Mouse (Mus musculus): ENCODE data around the gene Pth2.

The Pth2 gene

DNA sequence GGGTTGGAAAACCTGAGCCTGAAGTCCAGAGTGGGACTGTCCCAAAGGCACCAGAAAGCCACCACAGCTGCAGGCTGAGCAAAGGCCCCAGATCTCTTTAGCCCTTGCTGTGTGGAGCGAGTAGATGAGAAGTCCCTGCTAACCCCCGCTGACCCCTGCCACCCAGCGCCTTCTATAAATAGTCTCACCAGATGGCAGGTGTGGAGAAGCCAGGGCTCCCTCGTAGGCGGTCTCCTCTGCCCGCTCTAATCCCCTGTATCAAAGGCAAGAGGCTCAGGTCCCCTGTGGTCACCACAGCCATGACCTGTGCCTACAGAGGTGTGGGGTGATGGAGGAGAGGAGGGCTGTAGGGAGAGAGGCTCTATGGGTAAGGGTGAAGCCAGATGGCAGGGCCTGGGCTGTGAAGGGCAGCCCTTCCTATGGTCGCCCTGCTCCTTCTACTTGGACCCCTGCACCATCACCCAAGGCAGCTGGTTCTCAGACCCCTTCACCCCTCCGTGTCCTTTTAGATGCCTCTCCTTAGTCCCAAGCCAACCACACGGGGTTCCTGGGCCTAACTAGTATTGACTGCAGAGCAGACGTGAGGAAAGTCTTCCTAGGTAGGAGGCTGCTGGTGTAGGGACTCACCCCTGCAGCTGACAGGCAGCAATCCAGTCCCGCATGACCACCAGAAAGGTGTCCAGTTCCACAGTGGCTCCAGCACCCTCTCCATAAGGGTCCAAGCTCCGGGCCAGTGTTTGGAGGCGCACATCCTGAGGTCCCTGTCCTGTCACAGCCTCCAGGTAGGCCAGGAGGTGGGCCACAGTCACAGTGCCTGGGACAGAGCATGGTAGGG, 14.8 kb downstream of the Pth2 start:
- DNase-seq (ENCODE audit: extremely low spot score, low read depth, low spot score): no peak

GRCm38 (mm10) chr7:45196176-45196535, 15.4 kb downstream of the Pth2 start:
- no peak for DNase-seq (ENCODE audit: extremely low spot score, low read depth, low spot score)

DNA sequence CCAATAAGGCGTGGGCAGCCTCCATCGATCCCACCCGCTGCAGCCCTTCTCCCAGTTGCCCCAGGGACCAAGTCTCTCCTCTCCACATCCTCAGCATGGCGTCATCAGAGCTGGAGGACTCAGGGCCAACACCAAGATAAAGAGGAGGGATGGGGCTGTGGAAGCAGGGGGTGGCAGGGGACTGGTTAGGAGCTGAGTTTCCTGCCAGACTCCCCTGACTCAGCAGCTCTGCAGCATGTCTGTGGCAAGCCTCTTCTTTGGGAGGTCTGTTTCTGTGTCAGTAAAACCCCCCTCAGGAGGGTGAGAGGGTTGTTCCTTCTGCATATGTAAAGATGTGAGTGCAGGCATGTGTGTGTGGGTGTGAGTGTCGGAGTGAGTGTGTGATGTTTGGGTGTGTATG, 16.2 kb downstream of the Pth2 start:
- no peak for DNase-seq (ENCODE audit: extremely low spot score, low read depth, low spot score)

DNA sequence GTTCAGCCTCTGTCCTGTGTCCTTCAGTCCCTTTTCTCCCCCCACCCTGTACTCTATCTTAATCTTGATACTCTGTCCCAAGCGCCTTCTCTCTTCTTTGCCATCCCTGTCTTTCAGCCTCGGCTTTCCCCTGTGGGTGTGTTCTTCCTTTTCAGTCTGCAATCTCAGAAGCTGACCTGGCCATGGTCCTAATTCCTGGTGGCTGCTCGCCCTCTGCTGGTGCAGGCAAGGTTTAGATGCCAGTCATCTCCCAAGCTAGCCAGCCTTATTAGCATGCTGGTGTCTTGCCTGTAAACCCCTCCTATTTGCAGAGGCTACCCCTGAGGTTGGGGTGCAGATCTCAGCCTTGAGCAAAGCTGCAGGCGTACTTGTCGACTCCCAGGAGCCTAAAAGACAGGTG, 17.6 kb downstream of the Pth2 start:
- peak; percentile 41 for DNase-seq (ENCODE audit: extremely low spot score, low read depth, low spot score)

DNA sequence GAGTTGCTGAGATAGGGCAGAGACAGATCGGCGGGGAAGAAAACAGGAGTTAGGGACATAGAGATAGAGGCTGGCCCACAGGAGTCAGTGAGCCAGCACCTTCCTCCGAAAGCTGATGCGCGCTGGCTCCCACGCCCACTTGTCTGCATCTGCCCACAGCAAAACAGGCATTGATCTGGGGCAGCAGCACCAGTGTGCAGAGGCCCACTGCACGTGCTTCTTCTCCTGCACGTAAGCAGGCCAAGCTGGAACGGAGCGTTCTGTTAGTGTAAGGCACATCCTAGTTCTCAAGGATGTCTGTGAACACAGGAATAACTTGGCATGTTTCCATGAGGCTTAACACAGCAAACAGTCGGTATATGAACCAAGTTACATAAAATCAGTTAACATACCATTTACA, 18.2 kb downstream of the Pth2 start:
- DNase-seq (ENCODE audit: extremely low spot score, low read depth, low spot score): no peak

GRCm38 (mm10) chr7:45202654-45203053, 21.9 kb downstream of the Pth2 start:
- no peak for DNase-seq (ENCODE audit: extremely low spot score, low read depth, low spot score)

DNA sequence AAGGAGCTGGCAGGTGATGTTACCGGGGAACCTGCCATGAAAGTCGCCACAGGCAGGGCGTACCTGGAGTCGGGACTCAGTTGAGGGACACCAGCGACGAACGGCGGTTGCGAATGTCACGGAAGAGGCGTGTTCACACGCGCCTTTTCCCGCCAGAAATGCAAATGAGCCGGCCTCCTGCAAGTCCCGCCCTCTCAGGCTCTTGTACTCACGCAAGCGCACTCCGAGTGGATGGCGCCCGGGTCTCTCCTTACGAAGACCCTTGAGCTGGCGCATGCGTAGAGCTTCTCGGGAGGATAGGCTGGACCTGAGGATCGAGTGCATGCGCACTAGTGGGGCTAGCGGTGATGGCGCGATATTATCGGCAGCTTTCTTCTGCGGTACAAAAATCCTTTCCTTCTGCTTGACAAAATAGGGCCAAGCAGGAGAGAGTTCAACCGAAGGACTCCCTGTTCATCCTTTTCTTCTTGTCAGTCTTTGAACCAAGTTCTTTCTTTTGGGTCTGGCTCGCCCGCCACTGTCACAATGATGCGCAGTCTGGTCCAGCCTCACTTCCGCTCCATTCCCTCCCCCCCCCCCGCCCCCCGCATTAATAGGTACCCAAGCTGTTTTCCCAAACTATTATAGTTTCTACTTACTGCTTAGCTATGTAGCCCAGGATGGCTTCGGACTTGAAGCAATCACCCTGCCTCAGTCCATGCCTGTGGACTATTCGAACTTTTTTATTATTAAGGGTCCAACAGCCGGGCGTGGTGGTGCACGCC, 23.8 kb downstream of the Pth2 start, which contains the start of gene Ccdc155:
Gene Ccdc155 (minus strand): TSS at position 513 of the 764 bp plus-strand sequence.
- peak; percentile 97 for DNase-seq (ENCODE audit: extremely low spot score, low read depth, low spot score)

GRCm38 (mm10) chr7:45208260-45208659, 27.5 kb downstream of the Pth2 start:
- no peak for DNase-seq (ENCODE audit: extremely low spot score, low read depth, low spot score)

GRCm38 (mm10) chr7:45211070-45211469, 30.3 kb downstream of the Pth2 start:
- no peak for DNase-seq (ENCODE audit: extremely low spot score, low read depth, low spot score)

DNA sequence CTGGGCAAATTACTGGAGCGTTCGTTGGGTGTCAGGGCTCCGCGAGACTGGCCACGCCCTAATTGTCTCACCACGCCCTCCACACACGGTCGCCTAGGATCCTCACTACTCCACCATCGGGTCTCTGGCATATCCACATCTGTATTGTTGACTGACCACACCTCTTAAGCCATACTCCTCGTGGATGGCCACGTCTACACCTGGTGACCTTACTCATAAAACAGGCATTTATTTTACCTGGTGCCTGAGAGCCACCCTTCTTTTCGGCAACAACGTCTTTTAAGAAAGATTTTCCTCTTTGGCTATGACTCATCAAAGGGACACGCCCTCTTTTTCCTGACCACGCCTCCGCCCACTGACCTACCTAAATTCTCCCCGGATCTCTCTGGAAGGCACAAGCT, 31.1 kb downstream of the Pth2 start, which contains the start of gene Dkkl1:
Gene Dkkl1 (minus strand): TSS at position 297 of the 401 bp plus-strand sequence.
- DNase-seq (ENCODE audit: extremely low spot score, low read depth, low spot score): no peak

DNA sequence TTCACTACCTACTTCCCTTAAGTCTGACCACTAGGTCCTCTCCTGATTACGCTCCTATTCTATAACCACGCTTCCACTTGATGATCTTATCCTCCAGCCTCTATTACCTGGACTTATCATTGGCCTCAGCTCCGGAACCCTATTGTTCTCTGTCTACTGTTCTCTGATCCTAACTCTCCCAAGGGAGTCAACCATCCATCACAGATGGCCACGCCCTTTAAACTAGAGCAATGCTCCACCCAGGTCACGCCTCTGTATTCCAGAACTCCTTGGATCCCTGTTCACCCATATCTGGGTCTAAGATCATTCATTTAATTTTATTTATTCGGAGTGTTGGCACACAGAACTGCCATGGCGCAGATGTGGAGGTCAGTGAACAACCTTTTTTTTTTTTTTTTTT, 31.6 kb downstream of the Pth2 start:
- DNase-seq (ENCODE audit: extremely low spot score, low read depth, low spot score): no peak

- DNase-seq (ENCODE audit: extremely low spot score, low read depth, low spot score): no peak
Measured at GRCm38 (mm10) chr7:45213708-45214107, 32.9 kb downstream of the Pth2 start.

DNA sequence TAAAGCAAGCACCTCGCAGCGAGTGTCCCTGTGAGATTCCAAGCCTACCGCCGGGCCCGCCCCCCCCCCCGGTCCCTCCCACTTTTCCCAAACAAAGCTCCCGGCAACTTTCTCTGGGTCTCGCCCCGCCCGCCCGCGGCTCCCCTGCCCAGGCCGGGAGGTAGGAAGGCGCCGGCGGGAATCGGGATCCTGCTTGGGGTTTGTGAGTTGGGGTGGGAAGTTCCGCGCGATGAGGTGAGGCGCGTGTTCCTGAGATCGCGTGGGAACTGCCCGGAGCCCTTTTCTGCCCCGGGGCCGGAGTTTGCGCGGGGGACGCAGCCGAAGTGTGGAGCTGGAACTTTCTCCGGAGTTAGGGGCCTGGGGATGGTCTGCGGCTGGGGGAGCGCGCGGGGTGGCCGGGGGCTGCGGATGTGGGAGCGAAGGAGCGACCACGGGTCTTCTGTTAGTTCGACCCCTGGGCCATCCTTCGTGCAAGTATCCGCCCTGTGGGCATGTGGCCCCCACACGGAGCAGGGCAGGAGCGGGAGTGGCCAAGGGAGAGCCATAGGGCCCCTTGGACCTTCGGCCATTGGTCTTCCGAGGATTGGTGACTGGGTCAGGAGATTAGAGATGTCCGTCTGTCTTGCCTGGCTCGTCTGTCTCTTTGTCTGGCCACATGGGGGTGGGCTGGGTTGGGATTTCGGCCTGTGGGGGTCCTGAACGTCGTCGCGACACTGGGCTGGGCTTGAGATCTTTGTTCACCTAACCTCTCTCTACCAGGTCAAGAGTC, 35.1 kb downstream of the Pth2 start, which contains the start of gene Tead2:
Gene Tead2 (plus strand): TSS at position 81 of the 769 bp plus-strand sequence.
- DNase-seq (ENCODE audit: extremely low spot score, low read depth, low spot score): no peak

DNA sequence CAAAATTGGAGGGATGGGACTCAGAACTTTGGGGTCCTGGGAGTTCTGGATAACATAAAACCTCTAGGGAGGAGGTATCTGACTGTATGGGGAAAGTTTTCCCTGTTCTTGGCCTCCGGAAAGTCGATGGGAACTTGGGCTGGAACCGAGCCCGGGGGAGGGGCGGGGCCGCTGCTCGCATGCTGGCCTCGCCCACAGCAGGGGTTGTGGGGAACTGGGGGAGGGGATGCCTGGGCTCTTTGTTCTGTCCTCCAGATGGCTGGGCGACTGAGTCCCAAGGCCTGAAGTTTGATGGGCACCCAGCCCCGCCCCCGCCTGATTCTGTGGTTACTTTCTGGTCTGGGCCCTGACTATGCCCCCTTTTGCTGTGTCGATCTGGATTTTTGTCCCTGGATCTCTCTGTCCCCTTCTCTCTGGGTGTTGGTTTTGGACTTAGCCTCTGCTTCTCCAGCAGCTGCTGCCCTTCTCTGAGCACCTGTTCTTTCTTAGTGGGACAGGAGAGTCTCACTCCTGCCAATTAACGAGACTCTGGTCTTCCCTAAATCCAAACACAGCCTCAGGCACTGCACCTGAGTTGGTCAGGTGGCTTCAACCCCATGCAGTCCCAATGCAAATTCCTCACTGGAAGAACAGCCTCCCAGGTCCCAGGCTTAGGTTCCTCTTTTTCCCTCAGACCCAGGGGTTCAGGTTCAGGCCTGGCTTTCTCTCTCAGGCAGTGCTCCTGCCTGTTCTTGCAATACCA, 35.8 kb downstream of the Pth2 start:
- peak; percentile 84 for DNase-seq (ENCODE audit: extremely low spot score, low read depth, low spot score)

DNA sequence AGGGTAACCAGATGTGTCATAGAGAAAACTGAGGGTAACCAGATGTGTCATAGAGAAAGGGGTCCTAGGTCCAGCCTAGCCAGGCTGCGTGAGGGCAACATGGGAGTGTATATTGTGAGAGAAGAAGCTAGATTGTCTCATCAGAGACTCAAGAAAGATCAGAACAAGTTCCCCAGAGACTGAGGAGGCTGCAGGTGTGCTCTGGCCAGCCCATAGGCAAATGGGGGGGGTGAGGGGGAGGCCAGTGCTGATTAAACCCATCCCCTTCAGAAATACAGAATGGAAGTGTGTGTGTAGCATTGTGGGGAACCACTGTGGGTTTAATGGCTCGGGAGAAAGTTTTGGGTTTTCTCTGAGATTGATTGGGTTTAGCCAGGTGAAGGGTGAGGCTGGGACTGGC, 40.9 kb downstream of the Pth2 start:
- DNase-seq (ENCODE audit: extremely low spot score, low read depth, low spot score): no peak

GRCm38 (mm10) chr7:45224826-45225225, 44.0 kb downstream of the Pth2 start:
- no peak for DNase-seq (ENCODE audit: extremely low spot score, low read depth, low spot score)

- no peak for DNase-seq (ENCODE audit: extremely low spot score, low read depth, low spot score)
Measured at GRCm38 (mm10) chr7:45226421-45226820, 45.6 kb downstream of the Pth2 start.

- no peak for DNase-seq (ENCODE audit: extremely low spot score, low read depth, low spot score)
Measured at GRCm38 (mm10) chr7:45228548-45228947, 47.8 kb downstream of the Pth2 start.

DNA sequence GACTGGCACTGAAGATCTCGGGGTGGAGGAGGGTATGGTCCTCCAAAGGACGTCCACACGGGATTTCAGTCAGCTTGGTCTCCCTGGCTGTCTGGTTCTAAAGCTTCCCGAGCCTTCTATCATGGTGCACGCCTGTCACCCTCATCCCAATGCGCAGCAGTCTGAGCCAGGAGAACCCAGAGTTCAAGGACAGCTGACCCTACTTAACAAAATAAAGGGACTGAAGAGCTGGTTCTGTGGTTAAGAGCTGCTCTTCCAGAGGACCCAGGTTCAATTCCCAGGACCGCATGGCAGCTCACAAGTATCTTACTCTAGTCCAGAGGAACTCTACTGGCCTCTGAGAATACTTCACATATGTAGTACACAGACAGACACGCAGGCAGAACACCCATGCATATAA, 48.3 kb downstream of the Pth2 start:
- no peak for DNase-seq (ENCODE audit: extremely low spot score, low read depth, low spot score)

DNA sequence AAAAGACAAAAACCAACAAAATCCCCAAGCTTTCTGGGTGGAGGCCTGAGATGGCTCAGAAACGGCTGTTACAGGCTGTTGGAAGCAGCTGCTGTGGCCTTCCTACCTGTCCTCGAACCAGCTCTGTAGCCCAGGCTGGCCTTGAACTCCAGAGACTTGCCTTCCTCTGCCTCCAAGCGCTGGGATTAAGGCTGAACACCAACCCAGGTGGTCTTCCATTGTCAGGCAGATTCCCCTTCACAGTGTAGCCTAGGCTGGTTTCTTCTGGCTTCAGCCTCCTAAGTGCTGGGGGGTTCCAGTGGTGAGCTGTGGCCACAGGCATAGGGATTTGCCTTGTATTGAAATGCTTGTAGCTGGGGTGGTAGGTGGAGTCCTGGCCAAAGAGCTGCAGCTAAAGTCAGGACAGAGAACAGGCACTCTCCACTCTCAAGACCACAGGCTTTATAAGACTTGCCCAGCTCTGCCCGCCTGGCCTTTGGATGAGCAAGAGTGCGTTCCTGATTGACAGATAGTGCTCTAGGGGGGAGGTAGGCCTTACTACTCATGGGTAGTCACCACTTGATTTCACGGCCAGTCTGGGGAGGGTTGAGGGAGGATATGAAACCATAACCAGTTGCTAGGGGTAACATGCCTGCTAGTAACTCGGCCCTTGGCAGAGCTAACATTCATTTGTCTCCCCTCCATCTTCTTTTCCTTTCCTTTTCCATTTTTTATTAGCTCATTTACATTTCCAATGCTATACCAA, 48.8 kb downstream of the Pth2 start:
- no peak for DNase-seq (ENCODE audit: extremely low spot score, low read depth, low spot score)
